Mouse (Mus musculus): ENCODE results near the gene Mlph. TPM values are rescaled to one million over a fixed set of nuclear protein-coding genes. Genes with fewer than 3 reads are reported as not detected.

Gene Mlph
- polyA plus RNA-seq, 1 experiment from 2014 or later, result 0.14 TPM

DNA sequence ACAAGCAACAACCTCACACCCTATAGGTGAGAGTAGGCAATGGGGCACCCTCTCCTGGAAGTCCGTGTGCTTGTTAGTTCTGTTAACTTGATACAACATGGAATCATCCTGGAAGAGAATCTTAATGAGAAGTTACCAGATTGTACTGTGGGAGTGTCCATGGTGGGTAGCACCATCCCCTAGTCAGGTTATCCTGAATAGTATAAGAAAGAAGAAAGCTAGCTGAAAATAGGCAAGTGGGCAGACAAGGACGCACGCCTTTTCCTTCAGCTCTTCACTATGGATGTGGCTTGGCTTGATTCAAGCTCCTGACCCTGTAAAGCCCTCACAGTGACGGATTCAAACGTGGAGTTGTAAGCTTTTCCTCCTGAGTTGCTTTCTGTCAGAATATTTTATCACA is 15.1 kb upstream of the Mlph start:
- DNase-seq (ENCODE audit: low spot score), result no peak
- Histone ChIP-seq H3K36me3 (no peaks in the 10 kb centered on the region), H3K27ac (0 out of 2 replicates have a peak overlapping the region, but pooled peaks have one; percentile 5), H3K9me3 (no peaks in the 10 kb centered on the region), H3K27me3 (ENCODE audit: insufficient read depth, poor library complexity, severe bottlenecking) (no peaks in the 10 kb centered on the region), H3K4me3 (no peak overlapping the region), H3K4me1 (replicated peaks) (peaks cover 28% of the 10 kb centered on the region)
- WGBS, result 88% methylated on average over 5 of the region's 5 CpGs

GRCm38 (mm10) chr1:90900406-90900805 is 14.5 kb upstream of the Mlph start:
- no peaks in the 10 kb centered on the region for H3K36me3 ChIP-seq
- H3K9me3 ChIP-seq, result no peaks in the 10 kb centered on the region
- H3K4me1 ChIP-seq (replicated peaks), result peaks cover 28% of the 10 kb centered on the region
- no peaks in the 10 kb centered on the region for H3K27me3 ChIP-seq (ENCODE audit: insufficient read depth, poor library complexity, severe bottlenecking)
- DNase-seq (ENCODE audit: low spot score), result no peak
- no peak overlapping the region for H3K4me3 ChIP-seq
- H3K27ac ChIP-seq, result 0 out of 2 replicates have a peak overlapping the region, but pooled peaks have one; percentile 5
- 81% methylated on average over 6 of the region's 6 CpGs for WGBS

GRCm38 (mm10) chr1:90901246-90901645 is 13.6 kb upstream of the Mlph start:
- H3K36me3 ChIP-seq, result no peaks in the 10 kb centered on the region
- 69% methylated on average over 4 of the region's 4 CpGs for WGBS
- H3K27me3 ChIP-seq (ENCODE audit: insufficient read depth, poor library complexity, severe bottlenecking), result no peaks in the 10 kb centered on the region
- peaks cover 28% of the 10 kb centered on the region for H3K4me1 ChIP-seq (replicated peaks)
- no peaks in the 10 kb centered on the region for H3K9me3 ChIP-seq
- no peak overlapping the region for H3K4me3 ChIP-seq
- H3K27ac ChIP-seq, result 0 out of 2 replicates have a peak overlapping the region, but pooled peaks have one; percentile 40
- no peak for DNase-seq (ENCODE audit: low spot score)

DNA sequence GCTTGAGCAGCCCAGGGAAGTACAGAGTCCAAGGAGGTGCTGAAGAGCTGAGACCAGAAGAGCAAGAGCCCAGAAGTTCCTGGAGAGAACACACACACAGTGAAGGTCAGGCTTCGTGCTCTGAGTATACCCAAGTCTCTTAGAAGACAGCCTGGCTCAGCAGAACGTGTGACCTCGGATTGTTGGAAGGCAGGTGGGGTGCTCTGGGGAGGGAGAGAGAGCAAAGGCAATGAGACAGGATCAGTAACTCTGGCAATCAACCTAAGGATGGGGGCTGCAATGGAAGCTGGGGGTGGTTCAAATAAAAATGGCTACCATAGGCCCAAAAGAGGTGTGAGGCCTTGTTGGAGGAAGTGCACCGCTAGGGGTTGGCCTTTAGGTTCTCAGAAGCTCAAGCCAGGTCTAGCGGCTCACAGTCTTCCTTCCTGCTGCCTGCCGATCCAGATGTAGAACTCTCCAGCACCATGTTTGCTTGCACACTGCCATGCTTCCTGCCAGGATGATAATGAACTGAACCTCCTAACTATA is 13.1 kb upstream of the Mlph start:
- 83% methylated on average over 6 of the region's 6 CpGs for WGBS
- Histone ChIP-seq H3K27me3 (ENCODE audit: insufficient read depth, poor library complexity, severe bottlenecking) (no peaks in the 10 kb centered on the region), H3K36me3 (no peaks in the 10 kb centered on the region)

DNA sequence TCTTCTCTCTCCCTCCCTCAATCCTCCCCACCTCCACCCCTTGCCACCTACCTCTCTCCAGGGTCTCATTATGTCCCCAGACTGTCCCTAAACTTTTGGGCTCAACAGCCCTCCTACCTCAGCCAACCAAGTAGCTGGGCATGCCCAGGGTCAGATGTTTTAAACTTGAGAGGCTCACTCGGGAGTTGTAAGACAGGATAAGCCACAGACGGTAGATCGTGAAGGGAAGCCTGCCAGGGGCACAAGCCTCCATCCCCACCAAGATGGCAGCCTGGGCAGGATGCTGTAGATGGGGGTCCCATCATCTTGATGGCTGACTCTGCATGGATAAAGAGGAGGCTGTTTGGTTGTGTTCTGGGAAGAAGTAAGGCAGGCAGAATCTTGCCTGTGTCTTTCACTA is 12.1 kb upstream of the Mlph start:
- H3K27me3 ChIP-seq (ENCODE audit: insufficient read depth, poor library complexity, severe bottlenecking), result peaks cover 6% of the 10 kb centered on the region; the same call in 1 of the 2 replicates
- WGBS, result 74% methylated on average over 3 of the region's 3 CpGs

More for the DNA sequence above, 13.1 kb upstream of the Mlph start:
- Histone ChIP-seq H3K27ac (peak overlapping the region; percentile 40; the same call in 1 of the 2 replicates), H3K9me3 (no peaks in the 10 kb centered on the region), H3K4me3 (no peak overlapping the region), H3K4me1 (replicated peaks) (peaks cover 26% of the 10 kb centered on the region)
- DNase-seq (ENCODE audit: low spot score), result no peak

GRCm38 (mm10) chr1:90903211-90903945 is 11.5 kb upstream of the Mlph start:
- H3K4me3 ChIP-seq, result no peak overlapping the region
- WGBS, result 51% methylated on average over 3 of the region's 3 CpGs
- no peak for DNase-seq (ENCODE audit: low spot score)

More for the DNA sequence above, 12.1 kb upstream of the Mlph start:
- H3K36me3 ChIP-seq, result no peaks in the 10 kb centered on the region
- H3K9me3 ChIP-seq, result no peaks in the 10 kb centered on the region
- no peak overlapping the region for H3K4me3 ChIP-seq
- peaks cover 26% of the 10 kb centered on the region for H3K4me1 ChIP-seq (replicated peaks)
- no peak for DNase-seq (ENCODE audit: low spot score)
- no peak overlapping the region for H3K27ac ChIP-seq

GRCm38 (mm10) chr1:90903971-90904458 is 10.9 kb upstream of the Mlph start:
- no peaks in the 10 kb centered on the region for H3K9me3 ChIP-seq
- H3K36me3 ChIP-seq, result no peaks in the 10 kb centered on the region
- no peak overlapping the region for H3K4me3 ChIP-seq
- peak overlapping the region; percentile 40; the same call in 1 of the 2 replicates for H3K27ac ChIP-seq
- H3K4me1 ChIP-seq (replicated peaks), result peaks cover 26% of the 10 kb centered on the region
- no peak for DNase-seq (ENCODE audit: low spot score)
- WGBS, result 73% methylated on average over 8 of the region's 8 CpGs
- peaks cover 12% of the 10 kb centered on the region; the same call in 1 of the 2 replicates for H3K27me3 ChIP-seq (ENCODE audit: insufficient read depth, poor library complexity, severe bottlenecking)

More at GRCm38 (mm10) chr1:90903211-90903945, 11.5 kb upstream of the Mlph start:
- H3K27ac ChIP-seq, result peak overlapping the region; percentile 40; the same call in 1 of the 2 replicates
- no peaks in the 10 kb centered on the region for H3K36me3 ChIP-seq
- peaks cover 26% of the 10 kb centered on the region for H3K4me1 ChIP-seq (replicated peaks)
- H3K27me3 ChIP-seq (ENCODE audit: insufficient read depth, poor library complexity, severe bottlenecking), result peaks cover 8% of the 10 kb centered on the region; the same call in 1 of the 2 replicates
- no peaks in the 10 kb centered on the region for H3K9me3 ChIP-seq

DNA sequence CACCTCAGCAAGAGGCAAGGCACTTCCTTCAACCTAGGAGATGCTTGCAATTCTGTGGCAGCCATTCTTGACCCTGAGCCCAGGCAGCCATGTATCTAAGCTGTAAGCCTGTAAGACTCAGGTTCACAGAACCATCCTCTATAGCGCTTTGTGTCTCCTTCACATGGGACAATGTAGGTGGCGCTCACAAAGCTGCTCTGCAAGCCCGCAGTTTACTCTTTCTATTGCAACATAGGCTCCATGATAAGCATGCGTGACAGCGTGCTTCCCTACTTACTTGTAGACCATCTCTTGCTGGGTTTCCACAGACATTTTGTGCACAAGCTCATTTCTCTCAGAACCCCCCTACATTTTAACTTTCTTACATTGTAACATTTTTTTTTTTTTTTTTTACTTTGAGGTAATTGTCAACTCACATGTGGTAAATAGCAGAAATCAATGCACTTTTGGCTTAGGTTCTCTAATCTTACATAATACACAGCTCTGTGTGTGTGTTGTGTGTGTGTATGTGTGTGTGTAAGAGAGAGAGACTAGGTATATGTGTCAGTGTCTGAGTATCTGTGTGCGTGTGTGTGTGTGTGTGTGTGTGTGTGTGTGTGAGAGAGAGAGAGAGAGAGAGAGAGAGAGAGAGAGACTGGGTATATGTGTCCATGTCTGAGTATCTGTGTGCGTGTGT is 10.0 kb upstream of the Mlph start:
- WGBS, result 87% methylated on average over 7 of the region's 7 CpGs
- H3K4me1 ChIP-seq (replicated peaks), result peaks cover 31% of the 10 kb centered on the region

DNA sequence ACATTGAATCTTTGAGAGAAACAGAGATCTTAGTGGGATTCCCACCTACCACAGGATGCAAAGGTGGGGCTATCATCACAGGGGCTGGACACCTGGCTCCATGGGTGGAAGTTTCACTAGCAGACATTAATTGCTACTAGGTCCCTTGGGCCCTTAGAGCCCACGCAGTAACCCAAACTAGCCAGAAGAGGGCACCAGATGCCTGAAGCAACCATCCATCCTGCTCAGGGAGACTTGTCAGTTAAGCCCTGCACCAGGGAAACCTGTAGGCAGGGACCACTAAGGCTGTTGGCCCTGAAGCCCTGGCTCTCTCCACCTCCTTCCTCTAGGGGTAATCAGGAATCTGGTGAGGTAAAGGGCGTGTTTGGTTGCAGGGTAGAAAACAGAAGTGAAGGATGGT is 8.5 kb upstream of the Mlph start:
- Histone ChIP-seq H3K9me3 (no peaks in the 10 kb centered on the region), H3K27me3 (ENCODE audit: insufficient read depth, poor library complexity, severe bottlenecking) (peaks cover 17% of the 10 kb centered on the region; the same call in 1 of the 2 replicates), H3K27ac (no peak overlapping the region), H3K4me3 (no peak overlapping the region), H3K4me1 (replicated peaks) (peaks cover 29% of the 10 kb centered on the region), H3K36me3 (no peaks in the 10 kb centered on the region)
- WGBS, result 11% methylated on average over 2 of the region's 2 CpGs
- DNase-seq (ENCODE audit: low spot score), result peak; percentile 52

More for the DNA sequence above, 10.0 kb upstream of the Mlph start:
- Histone ChIP-seq H3K4me3 (no peak overlapping the region), H3K9me3 (no peaks in the 10 kb centered on the region), H3K27me3 (ENCODE audit: insufficient read depth, poor library complexity, severe bottlenecking) (peaks cover 14% of the 10 kb centered on the region; the same call in 1 of the 2 replicates), H3K27ac (no peak overlapping the region), H3K36me3 (no peaks in the 10 kb centered on the region)
- DNase-seq (ENCODE audit: low spot score), result no peak

- no peak for DNase-seq (ENCODE audit: low spot score)
- Histone ChIP-seq H3K9me3 (no peaks in the 10 kb centered on the region), H3K4me1 (replicated peaks) (peaks cover 14% of the 10 kb centered on the region), H3K27me3 (ENCODE audit: insufficient read depth, poor library complexity, severe bottlenecking) (peaks cover 19% of the 10 kb centered on the region), H3K27ac (no peak overlapping the region), H3K36me3 (no peaks in the 10 kb centered on the region), H3K4me3 (no peak overlapping the region)
Measured at GRCm38 (mm10) chr1:90909161-90909560, 5.7 kb upstream of the Mlph start.

GRCm38 (mm10) chr1:90909631-90910152 is 5.2 kb upstream of the Mlph start:
- H3K27ac ChIP-seq, result no peak overlapping the region
- H3K36me3 ChIP-seq, result no peaks in the 10 kb centered on the region
- H3K27me3 ChIP-seq (ENCODE audit: insufficient read depth, poor library complexity, severe bottlenecking), result peaks cover 25% of the 10 kb centered on the region
- 40% methylated on average over 17 of the region's 17 CpGs for WGBS
- DNase-seq (ENCODE audit: low spot score), result no peak
- peaks cover 17% of the 10 kb centered on the region for H3K4me1 ChIP-seq (replicated peaks)
- no peaks in the 10 kb centered on the region for H3K9me3 ChIP-seq
- H3K4me3 ChIP-seq, result no peak overlapping the region

DNA sequence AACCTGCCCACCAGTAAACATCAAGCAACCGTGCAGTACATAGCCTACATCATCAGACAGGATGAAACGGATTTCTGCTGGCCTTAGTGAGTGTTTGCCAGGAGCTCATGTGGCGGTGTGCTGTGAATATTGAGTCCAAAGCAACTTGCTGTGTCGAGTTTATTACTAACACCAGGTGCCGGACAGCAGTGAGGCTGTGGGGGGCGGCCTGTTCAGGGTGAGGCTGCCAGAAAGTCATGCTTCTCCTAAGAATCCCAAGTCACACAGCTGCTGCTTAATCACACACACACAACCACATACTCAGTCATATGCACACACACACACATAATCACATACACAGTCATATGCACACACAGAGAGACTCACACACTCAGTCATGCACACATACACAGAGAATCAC is 1.7 kb upstream of the Mlph start:
- DNase-seq (ENCODE audit: low spot score), result no peak
- 79% methylated on average over 6 of the region's 6 CpGs for whole genome bisulfite sequencing
- H3K27me3 ChIP-seq (ENCODE audit: insufficient read depth, poor library complexity, severe bottlenecking), result peaks cover 32% of the 10 kb centered on the region
- H3K4me3 ChIP-seq, result no peak overlapping the region
- H3K4me1 ChIP-seq (replicated peaks), result peaks cover 23% of the 10 kb centered on the region
- no peaks in the 10 kb centered on the region for H3K9me3 ChIP-seq
- no peak overlapping the region for H3K27ac ChIP-seq
- H3K36me3 ChIP-seq, result no peaks in the 10 kb centered on the region
